Mouse (Mus musculus) myocyte (in vitro differentiated cells): ENCODE results near the gene Siva1.

Experiments used
- E2F4 ChIP-seq: IDR thresholded peaks from one replicate; pipeline ENCODE4 v1.6.1; 2011; ENCODE audit warnings: mild to moderate bottlenecking, control low read depth, moderate library complexity; ENCODE audit not compliant: insufficient read depth
- MYOD1 ChIP-seq, 3 experiments: IDR thresholded peaks; one replicate each; pipeline ENCODE4 v1.6.1; 2011; ENCODE audit warnings: control low read depth in 2 of 3, low read depth in 2 of 3, mild to moderate bottlenecking in 2 of 3, moderate library complexity in 1 of 3; ENCODE audit not compliant: insufficient read length in 2 of 3, control insufficient read depth in 1 of 3
- POLR2A ChIP-seq: IDR thresholded peaks from one replicate; pipeline ENCODE4 v1.6.1; 2011; ENCODE audit warnings: low read depth, mild to moderate bottlenecking, control low read depth, moderate library complexity; ENCODE audit not compliant: insufficient read length
- POLR2AphosphoS2 ChIP-seq: IDR thresholded peaks from one replicate; pipeline ENCODE4 v1.6.1; 2011; ENCODE audit warnings: low read depth, control low read depth; ENCODE audit not compliant: insufficient read length
- REST ChIP-seq: IDR thresholded peaks from one replicate; pipeline ENCODE4 v1.6.1; 2011; ENCODE audit warnings: mild to moderate bottlenecking, control low read depth, moderate library complexity; ENCODE audit not compliant: insufficient read depth, insufficient read length
- USF1 ChIP-seq: IDR thresholded peaks from one replicate; pipeline ENCODE4 v1.6.1; 2011; ENCODE audit warnings: low read depth, mild to moderate bottlenecking, control low read depth, moderate library complexity

DNA sequence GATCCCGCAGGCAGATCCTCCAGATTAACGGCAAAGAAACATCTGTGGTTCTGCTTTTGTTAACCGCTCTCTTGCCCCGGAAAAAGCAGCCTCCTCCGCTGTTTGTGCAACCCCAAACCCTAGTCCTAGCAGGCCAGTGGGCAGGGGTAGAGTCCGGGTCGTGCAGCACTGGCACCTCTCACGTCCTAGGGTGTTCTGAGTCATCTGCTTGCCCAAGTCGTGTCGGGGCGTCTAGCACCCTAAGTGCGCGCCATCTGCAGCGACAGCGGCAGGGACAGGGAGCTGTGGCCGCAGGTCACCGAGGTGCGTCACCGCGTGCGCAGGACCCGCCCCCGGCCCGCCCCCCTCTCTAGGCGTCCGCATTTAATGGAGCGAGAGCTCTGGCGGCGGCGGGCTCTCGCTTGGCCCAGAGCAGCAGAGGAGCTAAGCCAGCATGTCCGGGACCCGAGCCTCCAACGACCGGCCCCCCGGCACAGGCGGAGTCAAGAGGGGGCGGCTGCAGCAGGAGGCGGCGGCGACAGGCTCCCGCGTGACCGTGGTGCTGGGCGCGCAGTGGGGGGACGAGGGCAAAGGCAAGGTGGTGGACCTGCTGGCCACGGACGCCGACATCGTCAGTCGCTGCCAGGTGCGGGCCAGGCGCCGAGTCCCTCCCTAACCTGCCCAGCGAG is 24.7 kb upstream of the Siva1 start, which contains the start of gene Adssl1:
- TF ChIP-seq POLR2A (peak; percentile 78), MYOD1 (IDR thresholded peaks at IDR 0.05; ENCODE audit: control insufficient read depth in 1 of 3, insufficient read length in 2 of 3, low read depth in 2 of 3) (peak in 1 of 3 experiments; percentile 50), POLR2AphosphoS2 (peak; percentile 61), USF1 (no peak), E2F4 (no peak), REST (no peak)
